8 mouse cellular contexts compared by ENCODE assay signal in the genomic region with DNA sequence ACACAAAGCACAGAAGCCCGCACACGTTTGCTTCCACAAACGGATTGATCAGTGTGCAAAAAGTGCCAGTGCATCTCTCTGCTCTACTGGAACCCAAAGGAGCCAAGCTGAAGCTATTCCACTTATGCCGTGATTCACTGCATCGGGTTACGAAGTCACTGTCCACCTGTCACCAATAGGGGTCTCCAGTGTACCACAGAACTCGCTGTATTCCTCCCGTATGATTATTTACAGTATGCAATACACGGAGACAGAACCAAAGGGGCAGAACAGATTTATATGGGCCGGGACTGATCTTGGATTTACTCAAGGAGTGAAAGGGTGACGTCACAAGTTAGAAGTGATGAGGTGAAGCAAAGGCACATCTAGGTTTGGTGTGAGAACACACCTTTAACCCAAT.
DNase-seq lines count a peak whose midpoint lies in the region; ATAC-seq and TF ChIP-seq lines count a peak whose summit lies in the region.

No protein-coding gene starts in this region.

- H3K4me2 ChIP-seq in embryonic facial prominence, embryonic 11.5 days (ENCODE audit: low read depth, low read length) = no peak overlapping the region; the same call in 1 of the 2 replicates
- 0 out of 2 replicates have a peak overlapping the region, but pooled peaks have one; percentile 11 for H3K4me2 ChIP-seq in midbrain, embryonic 13.5 days (replicated peaks)
- no peak overlapping the region for H3K4me2 ChIP-seq in stomach, embryonic 16.5 days (ENCODE audit: low read depth, low read length)

- WGBS in embryonic facial prominence, embryonic 11.5 days = 4% methylated on average over 11 of the region's 11 CpGs
- 5% methylated on average over 11 of the region's 11 CpGs for WGBS in heart, adult 2 months
- 4% methylated on average over 11 of the region's 11 CpGs for WGBS in midbrain, embryonic 13.5 days
- WGBS in stomach, embryonic 16.5 days = 3% methylated on average over 11 of the region's 11 CpGs

- H3K27me3 ChIP-seq in embryonic facial prominence, embryonic 11.5 days (ENCODE audit: control insufficient read depth, insufficient read depth, low read length) = no peaks in the 10 kb centered on the region
- H3K27me3 ChIP-seq in heart, adult 2 months (ENCODE audit: control insufficient read depth, insufficient read depth, low read length) = no peaks in the 10 kb centered on the region
- peaks cover 39% of the 10 kb centered on the region for H3K27me3 ChIP-seq in midbrain, embryonic 13.5 days
- no peaks in the 10 kb centered on the region for H3K27me3 ChIP-seq in stomach, embryonic 16.5 days (ENCODE audit: control insufficient read depth, insufficient read depth, low read length)

- no peak overlapping the region for H3K4me3 ChIP-seq in embryonic facial prominence, embryonic 11.5 days (ENCODE audit: low read depth, low read length)
- no peak overlapping the region for H3K4me3 ChIP-seq in heart, adult 2 months
- H3K4me3 ChIP-seq in midbrain, embryonic 13.5 days (replicated peaks) = no peak overlapping the region
- H3K4me3 ChIP-seq in stomach, embryonic 16.5 days (replicated peaks; ENCODE audit: low read length) = no peak overlapping the region

- 0 out of 2 replicates have a peak, but pooled peaks have one; percentile 38 for TF ChIP-seq EP300 in heart, adult 2 months (IDR thresholded peaks at IDR 0.05; ENCODE audit: insufficient read depth, low read depth, low read length)

- peak; percentile 86 for TF ChIP-seq CTCF in heart, adult 2 months (IDR thresholded peaks at IDR 0.05)

- no peaks in the 10 kb centered on the region for H3K79me2 ChIP-seq in heart, adult 2 months (replicated peaks; ENCODE audit: control insufficient read depth, insufficient read depth, low read length)

- peak; percentile 78 for ATAC-seq in embryonic facial prominence, embryonic 11.5 days (replicated peaks; ENCODE audit: insufficient number of reproducible peaks, low FRiP score, low TSS enrichment, low read depth)
- ATAC-seq in midbrain, embryonic 13.5 days = peak; percentile 82
- peak; percentile 62; the same call in 1 of the 2 replicates for ATAC-seq in stomach, embryonic 16.5 days (ENCODE audit: insufficient read depth, low FRiP score)

- no peaks in the 10 kb centered on the region for H3K36me3 ChIP-seq in embryonic facial prominence, embryonic 11.5 days (replicated peaks; ENCODE audit: control insufficient read depth, insufficient read depth, low read depth, low read length)
- H3K36me3 ChIP-seq in heart, adult 2 months (ENCODE audit: control insufficient read depth, insufficient read depth, low read length) = no peaks in the 10 kb centered on the region
- no peaks in the 10 kb centered on the region for H3K36me3 ChIP-seq in midbrain, embryonic 13.5 days
- no peaks in the 10 kb centered on the region for H3K36me3 ChIP-seq in stomach, embryonic 16.5 days (ENCODE audit: control insufficient read depth, insufficient read depth, low read length)

- H3K27ac ChIP-seq in embryonic facial prominence, embryonic 11.5 days (replicated peaks; ENCODE audit: low read depth, low read length) = no peak overlapping the region
- H3K27ac ChIP-seq in heart, adult 2 months = no peak overlapping the region
- H3K27ac ChIP-seq in midbrain, embryonic 13.5 days = no peak overlapping the region
- no peak overlapping the region for H3K27ac ChIP-seq in stomach, embryonic 16.5 days (ENCODE audit: low read length)

- no peak for TF ChIP-seq POLR2A in heart, adult 2 months (IDR thresholded peaks at IDR 0.05; ENCODE audit: insufficient read depth, low read depth, low read length)

- H3K9ac ChIP-seq in embryonic facial prominence, embryonic 11.5 days (replicated peaks; ENCODE audit: low read length) = no peak overlapping the region
- H3K9ac ChIP-seq in heart, adult 2 months (ENCODE audit: low read depth, low read length) = no peak overlapping the region
- no peak overlapping the region for H3K9ac ChIP-seq in midbrain, embryonic 13.5 days (replicated peaks)
- H3K9ac ChIP-seq in stomach, embryonic 16.5 days (ENCODE audit: low read length) = no peak overlapping the region

- peak; percentile 76 for DNase-seq in 3T3-L1 (ENCODE audit: low read depth, low spot score)
- DNase-seq in adrenal gland, postnatal 10 days = peak; percentile 67
- DNase-seq in embryonic facial prominence, embryonic 11.5 days (ENCODE audit: low spot score) = peak; percentile 87
- DNase-seq in heart, adult 2 months = peak; percentile 31 to 45
- DNase-seq in kidney, adult 11 months = peak; percentile 36
- peak; percentile 84 to 86 for DNase-seq in left cerebral cortex, postnatal 14 days (ENCODE audit: low spot score in 2 of 2)

- intact Hi-C loops in heart, adult 2 months (cut with DNase I) = loop anchor here (2.0 to 10.0 kb wide), 2 partner anchors 178 to 596 kb away; no protein-coding TSS in a partner anchor
- intact Hi-C loops in left cerebral cortex, postnatal 14 days (cut with DNase I) = loop anchor here (2.0 to 10.0 kb wide), 4 partner anchors 178 to 678 kb away; no protein-coding TSS in a partner anchor

- H3K4me1 ChIP-seq in embryonic facial prominence, embryonic 11.5 days (ENCODE audit: control insufficient read depth, insufficient read depth, low read length) = no peaks in the 10 kb centered on the region
- H3K4me1 ChIP-seq in heart, adult 2 months (ENCODE audit: control insufficient read depth, insufficient read depth, low read length) = no peaks in the 10 kb centered on the region
- peaks cover 27% of the 10 kb centered on the region for H3K4me1 ChIP-seq in midbrain, embryonic 13.5 days (replicated peaks)
- H3K4me1 ChIP-seq in stomach, embryonic 16.5 days (ENCODE audit: control insufficient read depth, insufficient read depth, low read length) = no peaks in the 10 kb centered on the region

- H3K9me3 ChIP-seq in embryonic facial prominence, embryonic 11.5 days (replicated peaks; ENCODE audit: control insufficient read depth, low read length) = no peaks in the 10 kb centered on the region
- no peaks in the 10 kb centered on the region for H3K9me3 ChIP-seq in midbrain, embryonic 13.5 days
- no peaks in the 10 kb centered on the region for H3K9me3 ChIP-seq in stomach, embryonic 16.5 days (replicated peaks; ENCODE audit: control insufficient read depth, low read length)

Comparison
In these comparisons a context has a peak if more than half of its experiments do, and no peak if none do; other contexts are left out.
1. DNase-seq: peak in every context shown above with its lines; median percentile 87 in embryonic facial prominence, embryonic 11.5 days; 85 in left cerebral cortex, postnatal 14 days; 76 in 3T3-L1; 67 in adrenal gland, postnatal 10 days; 38 in heart, adult 2 months; 36 in kidney, adult 11 months.